Mouse (Mus musculus): ENCODE measurements around the gene Gng4. TPM values are rescaled to one million over a fixed set of nuclear protein-coding genes. Genes with fewer than 3 reads are reported as not detected.
"Not testable (repeated sequence)": the region's sequence is repeated elsewhere in the genome, so short reads cannot be mapped to it uniquely, and the experiment has no call there.

Gng4 gene
- 10 to 100 TPM; 10.7 to 13.7 TPM for total RNA-seq (2021)
- long read RNA-seq, experiment 1, transcript Gng4-201 (4 exons, 3,179 nt), result major isoform, 10 of 12 reads
- long read RNA-seq, experiment 1, partial matches to known transcripts, result 0 of 12 reads
- long read RNA-seq, experiment 1, other reads (novel, unspliced or antisense), result 2 of 12 reads
- long read RNA-seq, experiment 2, partial matches to known transcripts, result 3 of 5 reads
- long read RNA-seq, experiment 2, other reads (novel, unspliced or antisense), result 1 of 5 reads

DNA sequence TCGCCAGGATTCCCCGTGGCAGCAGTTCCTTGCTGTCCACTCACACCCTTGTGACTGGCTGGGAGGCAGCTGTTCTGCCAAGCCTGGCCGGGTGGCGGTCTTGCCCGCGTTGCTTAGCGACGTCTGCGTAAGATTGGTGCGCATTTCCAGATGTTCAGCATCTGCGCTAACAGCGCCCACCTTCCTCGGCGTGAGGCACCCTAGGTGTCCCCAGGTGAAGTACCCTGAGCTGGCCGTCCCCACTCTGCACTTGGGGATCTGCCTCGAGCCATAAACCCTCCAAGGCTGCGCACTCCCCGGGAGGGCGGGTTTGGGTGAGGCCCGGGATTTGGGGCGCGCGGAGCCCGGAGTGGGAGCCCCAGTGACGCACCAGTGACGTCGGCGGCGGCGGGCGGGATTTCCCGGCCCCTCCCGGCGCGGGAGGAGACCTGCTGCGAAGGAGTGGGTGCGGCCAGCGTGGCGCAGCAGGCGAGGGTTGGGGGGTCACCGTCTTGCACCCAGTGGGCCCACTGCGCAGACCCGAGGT lies at the start of gene Gng4:
Gng4 (plus strand) TSS at position 166 of the 526 bp plus-strand sequence.
- DNase-seq (ENCODE audit: low spot score in 2 of 2), result peak; percentile 51 to 66

DNA sequence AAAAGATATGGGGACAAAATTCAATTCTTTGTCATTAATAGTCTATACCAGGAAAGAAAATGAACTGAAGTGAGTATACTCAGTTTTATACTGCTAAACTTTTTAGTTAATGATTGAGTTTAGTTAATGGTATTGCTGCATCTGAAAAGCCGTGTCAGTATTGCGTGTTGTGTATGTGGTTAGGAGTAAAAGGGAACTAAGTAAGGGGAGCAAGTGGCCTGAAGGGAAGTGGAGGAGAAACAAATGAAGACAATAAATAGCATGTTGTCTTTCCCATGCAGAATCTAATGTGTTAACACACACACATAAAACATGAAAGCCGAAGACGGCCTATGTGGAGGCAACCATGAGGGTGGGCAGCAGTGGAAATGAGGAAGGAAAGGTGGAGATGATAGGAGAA lies 44.6 kb upstream of the Gng4 start:
- DNase-seq (ENCODE audit: low spot score in 2 of 2), result no peak

DNA sequence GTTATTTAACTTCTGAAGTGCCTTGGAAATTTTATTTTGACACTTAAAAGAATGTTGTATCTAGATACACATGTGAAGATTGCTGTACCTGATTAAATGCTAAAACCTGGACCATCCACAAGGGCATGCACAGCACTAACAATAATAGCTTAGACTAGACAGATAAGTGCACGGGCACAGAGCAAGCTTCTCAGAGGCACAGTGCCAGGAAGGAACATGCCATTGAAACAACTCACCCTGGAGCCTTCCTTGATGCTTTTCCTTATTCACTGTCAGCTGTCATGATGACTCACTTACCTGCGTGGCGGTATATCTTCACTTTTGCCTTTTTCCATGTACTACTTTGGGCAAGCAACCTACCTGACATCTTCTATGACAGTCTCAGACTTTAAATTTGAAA lies 37.9 kb upstream of the Gng4 start:
- no peak for DNase-seq (ENCODE audit: low spot score in 2 of 2)

DNA sequence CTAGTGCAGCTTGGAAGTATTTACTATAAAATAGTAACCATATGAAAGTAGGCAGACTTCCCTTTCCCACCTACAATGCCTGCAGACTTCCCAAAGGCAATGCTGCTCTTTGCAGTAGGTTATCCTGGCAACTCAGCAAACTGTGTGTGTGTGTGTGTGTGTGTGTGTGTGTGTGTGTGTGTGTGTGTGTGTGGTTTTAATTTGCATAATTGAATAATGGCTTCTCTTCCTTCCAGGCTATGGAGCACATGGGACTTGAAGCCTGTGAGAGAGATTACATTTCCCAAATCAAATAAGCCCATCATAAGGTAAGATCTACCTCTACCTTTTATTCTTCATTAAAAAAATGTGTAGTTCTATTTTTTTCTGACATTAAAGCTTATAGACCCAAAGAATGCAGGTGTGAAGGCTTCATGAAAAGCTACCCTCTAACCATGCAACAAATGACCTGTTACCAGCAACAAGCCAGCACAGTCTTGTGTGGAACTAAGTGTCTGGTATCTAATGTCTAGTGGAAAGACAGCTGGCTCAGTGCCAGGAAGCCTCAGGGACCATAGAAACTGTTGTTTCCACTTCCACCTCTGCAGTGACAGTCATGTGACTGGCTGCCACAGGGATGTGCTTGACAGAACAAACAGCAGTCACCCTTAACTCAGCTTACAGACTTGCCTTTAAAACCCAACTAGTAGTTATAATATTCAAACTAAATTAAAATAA lies 7.9 kb upstream of the Gng4 start:
- DNase-seq (ENCODE audit: low spot score in 2 of 2), result no peak

DNA sequence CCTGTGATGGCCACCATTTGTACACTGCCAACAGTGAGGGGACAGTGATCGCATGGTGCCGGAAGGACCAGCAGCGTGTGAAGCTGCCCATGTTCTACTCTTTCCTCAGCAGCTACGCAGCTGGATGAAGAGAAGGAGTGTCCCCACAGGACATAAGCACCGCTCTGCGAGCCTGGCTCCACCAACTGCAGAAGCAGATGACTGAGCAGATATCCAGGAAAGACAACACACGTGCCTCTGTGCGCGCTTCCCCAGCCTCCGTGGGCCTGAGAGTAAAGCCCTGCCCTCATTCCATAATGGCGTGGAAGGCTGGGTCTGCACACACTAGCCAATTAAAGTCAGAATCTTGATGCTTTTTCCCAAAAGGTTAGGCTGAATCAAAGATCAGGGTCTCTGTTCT lies 6.8 kb upstream of the Gng4 start:
- DNase-seq (ENCODE audit: low spot score in 2 of 2), result no peak

- no peak for DNase-seq (ENCODE audit: low spot score in 2 of 2)
Measured at GRCm38 (mm10) chr13:13777696-13778095, 6.2 kb upstream of the Gng4 start.

DNA sequence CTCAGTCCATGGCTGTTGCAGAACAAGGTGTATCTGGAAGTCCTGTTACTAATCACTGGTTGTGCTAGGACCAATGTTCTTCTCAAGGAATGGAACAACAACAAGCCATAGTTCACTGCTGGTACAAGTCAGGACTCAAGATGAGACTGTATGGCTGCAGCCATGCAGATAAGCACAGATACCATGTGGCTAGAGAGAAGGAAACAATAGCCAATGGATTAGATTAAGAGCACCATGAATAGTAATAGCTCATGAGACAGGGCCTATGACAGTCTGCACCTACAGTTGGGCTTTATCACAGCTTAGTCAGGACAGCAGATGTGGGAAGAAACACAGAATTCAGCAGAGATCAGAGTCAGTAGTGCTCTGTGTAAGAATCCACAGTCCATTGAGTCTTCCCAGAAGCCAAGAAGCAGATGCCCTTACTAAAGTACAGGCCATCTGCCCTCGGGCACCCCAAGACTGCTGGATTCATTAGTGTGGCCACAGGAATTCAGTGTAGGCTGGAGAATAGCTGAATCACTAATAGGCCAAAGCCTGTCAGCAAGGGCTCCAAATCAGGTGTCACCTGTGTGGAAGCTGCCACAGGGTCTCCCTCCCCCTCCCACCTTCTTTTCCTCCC lies 4.9 kb upstream of the Gng4 start:
- DNase-seq (ENCODE audit: low spot score in 2 of 2), result no peak

DNA sequence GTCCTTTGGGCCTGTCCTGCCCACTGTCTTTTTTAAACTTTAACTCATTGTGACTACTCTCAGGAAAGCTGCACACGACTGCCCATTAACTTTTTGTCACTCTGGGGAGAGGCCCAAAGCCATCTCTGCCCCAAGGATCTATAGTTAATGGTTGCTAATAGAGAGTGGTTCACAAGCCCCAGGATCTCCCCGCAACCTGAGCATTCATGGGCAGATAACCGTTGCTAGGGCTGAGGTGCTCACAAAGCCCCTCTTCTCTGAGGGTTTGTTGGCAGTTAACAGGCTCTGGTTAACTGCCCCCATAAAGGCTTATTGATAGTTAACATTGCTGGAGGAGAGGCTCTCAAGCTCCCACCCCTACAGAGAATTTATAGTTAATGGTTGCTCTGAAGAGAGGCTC lies 3.6 kb upstream of the Gng4 start:
- DNase-seq (ENCODE audit: low spot score in 2 of 2), result no peak

- no peak for DNase-seq (ENCODE audit: low spot score in 2 of 2)
Measured at GRCm38 (mm10) chr13:13781026-13781425, 2.8 kb upstream of the Gng4 start.

- no peak for DNase-seq (ENCODE audit: low spot score in 2 of 2)
Measured at GRCm38 (mm10) chr13:13783296-13783695, 563 bp upstream of the Gng4 start.

- peak in 1 of 2 experiments; percentile 29 for DNase-seq (ENCODE audit: low spot score in 2 of 2)
Measured at GRCm38 (mm10) chr13:13784420-13784936, 619 bp downstream of the Gng4 start.

DNA sequence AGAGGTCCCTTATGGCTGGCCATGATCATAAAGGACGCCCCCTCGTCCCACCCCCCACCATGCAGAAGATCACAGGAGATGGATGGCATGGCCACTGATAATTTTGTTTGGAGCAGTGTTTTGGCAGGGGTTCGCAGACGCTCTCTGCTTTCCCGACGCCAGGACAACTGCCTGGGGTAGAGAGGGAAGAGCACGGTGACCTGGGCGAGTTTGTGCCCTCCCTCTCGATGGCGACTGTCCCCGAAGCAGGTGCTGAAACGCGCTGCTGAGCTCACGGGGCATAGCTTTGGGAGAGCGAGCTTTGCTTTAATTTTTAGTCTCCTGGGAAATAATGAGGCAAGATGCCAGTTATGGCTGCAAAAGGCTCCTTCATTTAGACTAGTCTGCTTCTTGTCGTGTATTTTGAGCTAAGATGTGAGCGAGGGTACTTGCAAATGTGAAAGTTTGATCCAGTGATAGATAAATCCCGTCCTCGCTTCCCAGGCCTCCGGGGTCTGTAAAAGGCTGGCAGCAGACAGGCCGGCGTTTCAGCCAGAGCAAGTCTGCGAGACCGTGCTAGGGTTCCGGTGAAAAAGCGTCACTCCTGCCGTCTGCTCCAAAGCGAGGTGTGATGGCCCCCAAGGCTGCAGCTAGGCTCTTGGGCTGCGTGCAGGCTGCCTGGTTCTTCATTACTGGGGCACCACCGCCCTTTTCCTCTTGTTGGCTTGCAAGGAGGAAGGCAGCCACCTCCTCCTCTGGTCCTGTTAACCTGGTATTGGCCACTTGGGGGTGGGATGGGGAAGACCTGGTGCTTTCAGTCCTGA lies 1.3 kb downstream of the Gng4 start:
- peak in 1 of 2 experiments; percentile 13 for DNase-seq (ENCODE audit: low spot score in 2 of 2)

DNA sequence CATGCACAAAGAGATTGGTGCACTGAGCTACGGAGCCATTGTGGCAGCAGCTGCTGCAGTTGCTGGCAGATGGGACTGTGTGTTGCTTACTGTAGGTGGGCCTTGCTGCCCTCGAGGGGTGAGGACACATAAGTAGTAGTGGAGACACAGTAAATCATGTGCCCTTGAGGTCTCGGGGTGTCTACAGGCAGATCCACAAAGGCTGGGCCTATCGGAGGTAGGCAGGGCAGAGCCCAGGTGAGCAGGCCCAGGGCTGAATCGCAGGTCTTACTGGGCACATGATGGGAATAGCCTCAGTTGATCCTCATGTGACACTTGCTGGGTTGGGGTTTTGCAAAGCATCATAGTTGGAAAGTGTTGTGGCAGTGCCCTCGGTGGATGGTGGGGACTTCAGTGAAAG lies 3.1 kb downstream of the Gng4 start:
- DNase-seq (ENCODE audit: low spot score in 2 of 2), result no peak

DNA sequence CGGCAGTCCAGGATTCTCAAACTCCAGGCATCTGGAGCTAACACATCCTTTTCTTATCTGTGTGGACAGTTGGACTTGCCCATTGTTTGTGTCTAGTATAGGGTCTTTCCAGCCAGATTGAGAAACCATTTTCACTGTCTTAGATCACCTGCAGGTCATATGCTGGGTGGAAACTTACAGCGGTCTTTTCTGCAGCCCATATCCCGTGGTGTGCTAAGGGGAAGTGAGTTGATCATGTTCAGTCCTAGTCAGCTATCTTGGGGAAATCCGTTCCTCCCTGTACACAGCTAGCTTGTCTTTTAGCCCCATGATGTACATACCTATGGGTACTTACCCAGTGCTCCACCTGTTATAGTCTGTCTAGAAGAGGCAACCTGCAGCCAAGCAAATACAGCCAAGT lies 4.2 kb downstream of the Gng4 start:
- no peak for DNase-seq (ENCODE audit: low spot score in 2 of 2)

GRCm38 (mm10) chr13:13791981-13792380 lies 8.1 kb downstream of the Gng4 start:
- no peak for DNase-seq (ENCODE audit: low spot score in 2 of 2)

GRCm38 (mm10) chr13:13795166-13795832 lies 11.4 kb downstream of the Gng4 start:
- DNase-seq (ENCODE audit: low spot score in 2 of 2), result no peak

- DNase-seq (ENCODE audit: low spot score in 2 of 2), result no peak
Measured at GRCm38 (mm10) chr13:13796082-13796481, 12.2 kb downstream of the Gng4 start.

GRCm38 (mm10) chr13:13797816-13798215 lies 14.0 kb downstream of the Gng4 start:
- not testable (repeated sequence) for DNase-seq (ENCODE audit: low spot score in 2 of 2)

GRCm38 (mm10) chr13:13798775-13799174 lies 14.9 kb downstream of the Gng4 start:
- no peak for DNase-seq (ENCODE audit: low spot score in 2 of 2)

GRCm38 (mm10) chr13:13808337-13809132 lies 24.7 kb downstream of the Gng4 start:
- DNase-seq (ENCODE audit: low spot score in 2 of 2), result no peak

Measured in adrenal gland, adult 18-20 months (tissue).